Mouse (Mus musculus) lung, adult 18-20 months (tissue): ENCODE data around the gene Ago4.

ENCODE experiments used
- DNase-seq, 2 experiments: peaks; one replicate each; pipeline ENCODE4 v3.0.0; 2022; ENCODE audit warnings: mixed read lengths in 2 of 2

Ago4 gene

DNA sequence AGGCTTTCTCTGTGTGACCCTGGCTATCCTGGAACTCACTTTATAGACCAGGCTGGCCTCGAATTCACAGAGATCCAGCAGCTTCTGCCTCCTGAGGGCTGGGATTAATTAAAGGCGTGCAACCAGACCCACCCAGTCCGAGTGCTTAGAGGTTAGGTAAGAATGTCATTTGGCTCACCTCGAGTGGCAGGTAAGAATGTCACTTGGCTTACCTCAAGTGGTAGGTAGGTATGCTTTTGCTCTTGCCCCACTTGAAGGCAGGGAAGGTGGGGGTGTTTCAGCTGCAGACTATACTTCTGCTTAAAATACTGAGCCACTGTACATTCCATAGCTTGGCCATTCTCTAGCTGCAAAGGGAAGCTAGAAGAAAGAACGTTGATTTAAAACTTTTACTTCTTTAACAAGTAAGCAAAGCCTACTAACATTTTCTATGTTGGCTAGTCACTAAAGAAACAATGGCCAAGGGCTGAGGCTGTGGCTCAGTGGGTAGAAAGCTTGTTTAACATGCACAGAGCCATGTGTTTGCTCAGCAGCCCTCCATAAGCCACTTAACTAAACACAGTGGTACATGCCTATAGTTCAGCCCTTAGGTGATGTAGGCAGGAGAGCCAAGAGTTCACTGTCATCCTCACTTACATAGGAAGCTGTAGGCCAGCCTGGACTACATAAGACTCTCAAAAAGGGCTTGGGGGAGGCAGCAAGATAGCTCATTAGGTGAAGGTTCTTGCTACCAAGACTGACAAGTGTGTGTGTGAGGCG is 20.8 kb downstream of the Ago4 start:
- DNase-seq = peak; percentile 77 to 83

DNA sequence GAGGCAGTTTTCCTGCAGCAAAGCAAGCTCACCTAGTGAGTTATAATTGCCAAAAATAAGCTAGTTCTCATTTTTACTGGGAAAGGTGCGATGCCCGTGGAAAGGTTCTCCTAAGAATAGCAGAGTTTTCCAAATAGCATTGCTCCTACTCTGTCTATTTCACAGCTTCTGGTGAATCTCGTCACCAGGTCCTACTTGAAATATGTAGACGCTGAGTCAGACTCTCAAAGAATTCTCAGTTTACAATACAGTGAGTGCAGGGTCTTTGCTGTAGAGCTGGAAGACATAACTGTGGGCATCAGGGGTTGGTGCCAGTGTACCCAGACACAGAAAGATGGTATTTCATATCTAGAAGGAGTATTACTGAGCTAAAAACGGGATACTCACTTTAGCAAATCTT is 22.3 kb downstream of the Ago4 start:
- DNase-seq = peak in 1 of 2 experiments; percentile 28

DNA sequence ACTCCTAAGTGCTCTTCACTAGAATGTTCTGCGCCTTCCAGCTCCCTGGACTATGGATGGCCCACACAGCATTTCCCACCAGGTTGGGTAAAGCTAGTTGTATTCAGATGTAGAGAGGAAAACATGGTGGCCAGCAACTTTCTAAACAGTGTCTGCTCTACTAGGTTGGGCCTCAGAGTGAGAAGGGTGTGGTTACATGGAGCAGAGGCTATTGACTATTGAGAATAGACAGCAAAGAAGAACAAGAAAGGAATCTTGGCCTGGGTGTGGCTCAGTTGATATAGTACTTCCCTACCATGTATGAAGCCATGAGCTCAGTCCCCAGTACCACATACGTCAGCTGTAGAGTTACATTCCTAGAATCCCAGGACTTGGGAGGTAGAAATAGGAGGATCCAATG is 24.2 kb downstream of the Ago4 start:
- DNase-seq = no peak

DNA sequence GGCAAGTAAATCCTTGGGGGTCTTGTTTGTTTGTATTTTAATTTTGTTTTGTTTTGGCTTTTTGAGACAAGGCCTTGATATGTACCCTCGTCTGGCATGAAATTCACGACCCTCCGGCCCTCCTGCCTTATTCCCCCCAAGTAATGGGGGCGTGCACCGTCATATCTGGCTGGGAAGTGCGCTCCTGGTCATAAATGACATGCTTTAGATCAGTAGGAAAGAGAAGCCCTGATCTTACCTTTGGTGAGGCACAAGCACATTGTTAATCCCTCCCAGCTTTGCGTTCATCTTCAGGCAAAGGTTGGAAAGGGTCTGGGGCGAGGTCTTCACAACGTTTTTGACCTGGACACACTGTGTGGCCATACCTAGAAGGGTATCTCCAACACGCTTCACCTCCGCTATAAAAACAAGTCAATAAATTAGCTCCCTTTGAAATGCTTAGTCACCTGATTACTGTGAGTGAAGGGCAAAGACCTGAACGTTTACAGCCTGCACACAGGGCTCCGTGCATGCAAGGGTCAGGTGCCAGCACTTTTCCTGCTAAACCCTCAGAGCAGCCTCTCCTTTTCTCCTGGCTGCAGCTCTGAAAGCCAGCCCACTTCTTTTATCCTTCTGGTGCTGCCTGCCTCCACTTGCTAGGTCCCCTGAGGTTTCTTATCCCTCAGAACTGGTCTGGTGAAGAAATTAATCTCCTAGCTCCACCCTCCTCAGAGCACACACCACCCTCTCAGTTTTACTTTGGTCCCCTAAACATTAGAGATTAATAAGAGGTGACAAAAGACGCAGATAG is 25.0 kb downstream of the Ago4 start:
- DNase-seq = no peak

DNA sequence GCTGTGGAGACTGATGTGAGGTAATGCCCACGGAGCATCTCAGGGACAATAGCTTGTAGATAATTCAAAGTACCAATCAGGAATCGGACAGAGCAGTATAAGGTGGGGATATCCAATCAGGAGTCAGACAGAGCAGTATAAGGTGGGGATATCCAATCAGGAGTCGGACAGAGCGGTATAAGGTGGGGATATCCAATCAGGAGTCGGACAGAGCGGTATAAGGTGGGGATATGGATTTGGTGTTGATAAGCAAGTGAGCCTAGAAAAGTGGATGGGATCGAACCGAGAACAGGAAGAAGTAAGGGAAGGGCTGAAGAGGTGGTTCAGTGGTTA is 30.3 kb downstream of the Ago4 start:
- no peak for DNase-seq

DNA sequence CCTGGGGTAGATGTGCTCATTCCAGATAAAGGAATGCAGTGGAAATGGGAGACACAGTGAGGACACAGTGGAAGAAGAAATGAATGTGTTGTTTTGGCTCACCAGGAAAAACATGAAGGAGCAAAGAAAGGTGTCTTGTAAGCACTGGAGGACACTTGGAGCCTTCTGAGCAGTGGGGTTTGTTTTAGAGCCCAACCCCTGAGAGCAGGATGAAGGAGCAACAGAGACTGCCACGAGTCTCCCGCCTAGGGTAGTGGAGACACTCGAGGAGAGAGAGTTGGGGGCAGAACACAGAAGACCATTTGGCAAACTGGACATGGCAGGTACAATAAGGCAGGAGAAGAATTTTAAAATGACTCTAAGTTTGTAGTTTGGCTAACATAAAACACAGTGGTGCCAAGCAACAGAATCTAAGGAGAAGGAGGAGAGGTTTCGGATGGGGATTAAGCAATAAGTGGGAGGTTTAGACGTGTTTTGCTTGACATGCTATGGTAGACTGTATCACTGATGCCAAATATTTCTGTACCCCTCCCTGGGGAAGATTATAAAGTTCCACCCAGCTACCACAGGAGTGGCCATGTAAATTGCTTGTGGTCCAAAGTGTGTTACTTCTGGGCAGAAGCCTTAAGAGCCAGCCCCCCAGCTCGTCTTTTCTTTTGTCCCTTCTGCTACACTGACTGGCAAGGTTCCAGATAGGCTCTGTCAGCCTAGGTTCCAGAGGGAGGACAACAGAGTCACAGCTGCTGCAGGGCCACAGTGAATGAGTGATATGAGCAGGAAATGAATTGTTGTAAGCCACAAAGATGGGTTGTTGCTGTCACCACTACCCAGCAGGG is 30.9 kb downstream of the Ago4 start:
- DNase-seq = peak in 1 of 2 experiments; percentile 42

DNA sequence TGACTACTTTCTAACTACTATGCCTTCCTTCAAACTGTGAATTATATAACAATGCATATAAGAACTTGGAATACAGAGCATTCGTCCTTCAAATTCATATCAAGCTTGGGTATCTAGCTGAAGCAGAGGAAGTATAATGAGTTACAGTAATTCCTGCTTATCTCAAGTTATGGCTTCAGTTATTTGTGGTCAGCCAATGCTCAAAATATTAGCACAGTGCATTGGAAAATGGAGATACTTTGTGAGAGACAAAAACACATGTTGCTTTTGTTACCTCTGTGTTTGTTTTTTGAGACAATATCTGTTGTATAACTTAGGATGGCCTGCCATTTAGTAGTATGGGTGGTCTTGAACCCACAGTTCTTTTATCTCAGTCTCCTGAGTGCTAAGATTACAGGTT is 34.7 kb downstream of the Ago4 start:
- DNase-seq = no peak

DNA sequence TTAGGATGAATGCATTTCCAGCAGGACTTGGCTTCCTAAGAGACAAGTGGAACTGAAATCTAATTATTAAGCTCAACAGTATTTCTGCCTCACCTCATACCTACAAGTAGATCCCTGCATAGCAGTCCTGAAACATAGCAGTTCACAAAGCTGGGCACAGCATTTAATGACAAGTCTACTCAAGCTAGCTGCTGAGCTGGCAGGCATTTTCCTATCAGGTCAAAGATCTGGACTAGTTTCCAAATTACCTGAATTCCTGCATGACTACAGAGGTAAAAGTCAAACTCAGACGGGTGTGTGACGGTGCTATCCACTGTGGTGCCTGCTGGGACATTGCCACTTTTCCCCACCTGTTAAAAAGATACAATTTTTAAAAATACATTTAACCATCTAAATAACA is 36.3 kb downstream of the Ago4 start:
- no peak for DNase-seq

DNA sequence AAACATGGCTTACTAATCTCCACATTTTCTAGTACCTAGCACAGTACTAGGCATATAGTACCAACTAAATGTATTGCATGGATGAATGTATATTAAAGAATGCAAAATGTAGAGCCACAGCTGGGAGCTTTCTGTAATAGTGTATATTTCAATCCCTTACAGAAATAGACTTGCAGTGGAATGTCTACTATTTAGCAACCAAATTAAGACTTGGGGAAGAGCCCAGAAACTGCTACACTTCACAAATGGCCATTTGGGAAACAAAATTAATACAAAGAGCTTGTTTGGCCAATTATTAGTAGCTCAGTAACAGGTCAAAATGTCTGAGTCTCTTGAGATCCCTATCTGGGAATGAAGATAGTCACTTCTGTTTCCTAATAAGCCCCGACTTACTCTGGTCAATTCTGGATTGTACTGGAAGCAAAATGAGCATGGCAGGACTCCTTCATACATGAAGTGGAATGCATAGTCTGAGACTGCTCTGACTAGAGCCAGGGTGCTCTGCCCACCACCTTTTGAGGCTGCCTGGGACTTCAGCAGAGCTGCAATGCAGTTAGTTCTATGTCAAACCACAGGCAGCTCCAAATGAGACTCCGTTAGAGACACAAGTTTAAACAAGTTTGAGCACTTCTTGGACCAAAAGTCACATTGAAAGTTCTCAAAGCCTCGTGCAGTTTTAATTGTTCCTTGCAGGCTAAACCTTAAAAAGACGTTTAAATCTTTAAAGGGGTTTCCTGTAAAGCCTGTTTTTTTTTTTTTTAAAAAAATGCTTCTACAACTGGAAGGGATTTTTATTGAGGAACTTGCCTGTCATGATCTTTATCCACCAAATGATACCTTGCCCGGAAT is 37.1 kb downstream of the Ago4 start:
- no peak for DNase-seq

DNA sequence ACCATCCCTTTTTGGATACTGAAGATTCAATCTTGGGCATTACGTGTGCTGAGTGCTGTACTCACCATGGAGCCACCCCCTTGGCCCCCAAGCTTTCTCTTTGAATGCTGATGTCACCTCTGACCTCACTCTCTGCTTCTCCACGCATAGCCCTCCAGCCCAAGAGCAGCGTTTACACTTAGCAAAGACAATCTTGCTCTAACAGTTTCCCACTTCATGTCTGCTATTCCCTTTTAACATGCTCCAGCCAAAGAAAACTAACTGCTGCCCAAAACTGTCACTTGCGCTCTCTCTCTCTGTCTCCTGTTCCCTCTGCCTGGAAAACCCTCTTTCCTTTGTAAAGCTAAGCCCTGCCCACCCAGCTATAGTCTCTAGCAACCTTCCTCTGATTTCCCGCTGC is 37.8 kb downstream of the Ago4 start:
- DNase-seq = no peak

DNA sequence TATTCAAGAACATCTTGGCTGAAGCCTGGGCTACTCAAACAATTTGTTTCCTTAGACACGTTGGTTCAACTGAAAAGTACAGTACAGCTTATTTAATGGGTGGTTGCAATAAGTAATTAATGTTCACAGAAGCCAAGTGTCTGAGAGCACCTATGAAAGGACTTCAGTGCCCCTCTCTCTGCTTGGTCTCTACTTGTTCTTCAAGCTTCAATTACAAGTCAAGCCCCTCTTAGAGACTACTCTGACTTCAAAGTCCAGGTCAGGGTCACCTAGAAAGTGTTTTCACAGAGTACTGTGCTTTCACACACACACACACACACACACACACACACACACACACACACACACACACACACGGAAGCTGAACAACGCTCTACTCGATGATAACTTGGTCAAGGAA is 39.9 kb downstream of the Ago4 start:
- peak in 1 of 2 experiments; percentile 10 for DNase-seq

DNA sequence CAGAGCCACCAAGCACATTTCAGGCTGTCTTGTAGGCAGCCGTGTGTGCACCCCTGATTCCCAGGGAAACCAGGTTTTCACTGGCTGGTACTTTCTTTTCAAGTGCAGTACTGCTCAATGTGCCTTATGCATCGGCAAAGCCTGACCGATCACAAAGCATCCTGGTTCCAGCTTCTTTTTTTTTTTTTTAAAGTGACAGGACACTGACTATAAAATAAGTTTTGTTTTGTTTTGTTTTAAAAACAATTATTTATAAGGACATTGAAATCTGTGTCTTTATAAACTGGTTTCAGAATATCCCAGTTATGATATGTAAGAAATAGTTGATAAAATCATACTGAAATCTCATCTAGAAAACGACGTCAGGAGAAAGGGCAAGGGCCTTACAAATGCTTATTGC is 41.3 kb downstream of the Ago4 start:
- no peak for DNase-seq

DNA sequence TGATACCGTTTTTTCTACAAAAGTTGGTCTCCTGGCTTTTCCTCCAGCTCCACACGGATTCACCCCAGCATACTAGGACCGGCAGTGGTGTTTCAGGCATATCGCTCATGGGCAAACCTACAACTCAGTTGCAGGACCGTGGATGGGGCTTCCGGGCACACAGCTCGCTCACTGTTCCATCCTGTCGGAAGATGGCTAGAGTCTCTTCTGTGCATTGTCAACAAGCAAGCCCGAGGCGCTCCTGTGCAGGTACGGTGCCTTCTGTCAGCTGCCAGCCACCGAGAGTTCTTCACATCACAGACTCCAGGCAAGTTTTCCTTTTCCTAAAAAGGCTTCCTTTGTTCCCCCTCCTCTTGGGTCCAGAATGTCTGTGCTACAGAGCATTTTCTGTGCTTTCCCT is 42.5 kb downstream of the Ago4 start:
- no peak for DNase-seq

DNA sequence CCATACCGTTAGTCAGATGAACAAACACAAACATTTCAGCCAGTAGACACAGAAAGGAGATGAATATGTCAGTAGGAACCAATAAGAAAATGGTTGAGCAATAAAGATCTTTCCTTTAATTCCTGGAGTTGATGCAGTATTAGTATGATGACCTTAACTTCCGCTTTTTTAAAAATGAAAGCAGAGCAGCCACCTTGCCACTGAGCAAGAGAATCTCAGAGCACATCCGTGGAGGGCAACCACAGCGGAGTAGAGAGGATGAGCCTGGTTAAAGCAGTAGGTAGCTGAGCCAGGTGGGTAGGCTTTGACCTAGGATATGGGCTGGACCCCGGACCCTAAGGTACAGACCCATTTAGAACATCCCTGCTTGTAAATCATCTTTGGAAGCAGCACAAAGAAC is 43.5 kb downstream of the Ago4 start:
- DNase-seq = no peak

DNA sequence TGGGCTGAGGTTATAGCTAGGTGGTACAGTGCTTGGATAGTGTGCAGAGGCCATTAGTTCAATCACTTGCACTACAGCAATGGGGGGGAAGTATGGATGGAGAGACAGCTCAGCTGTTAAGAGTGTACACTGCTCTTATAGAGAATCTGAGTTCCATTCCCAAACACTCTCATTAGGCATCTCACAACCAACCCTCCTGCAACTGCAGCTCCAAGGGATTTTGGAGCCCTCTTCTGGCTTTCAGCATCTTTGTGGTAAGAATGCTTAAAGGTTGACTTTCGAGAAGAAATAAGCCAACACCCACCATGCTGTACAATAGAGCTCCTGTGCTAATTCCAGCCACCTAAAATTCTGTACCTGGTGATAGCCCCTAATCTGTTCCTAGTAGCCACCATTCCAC is 47.1 kb downstream of the Ago4 start:
- DNase-seq = no peak

DNA sequence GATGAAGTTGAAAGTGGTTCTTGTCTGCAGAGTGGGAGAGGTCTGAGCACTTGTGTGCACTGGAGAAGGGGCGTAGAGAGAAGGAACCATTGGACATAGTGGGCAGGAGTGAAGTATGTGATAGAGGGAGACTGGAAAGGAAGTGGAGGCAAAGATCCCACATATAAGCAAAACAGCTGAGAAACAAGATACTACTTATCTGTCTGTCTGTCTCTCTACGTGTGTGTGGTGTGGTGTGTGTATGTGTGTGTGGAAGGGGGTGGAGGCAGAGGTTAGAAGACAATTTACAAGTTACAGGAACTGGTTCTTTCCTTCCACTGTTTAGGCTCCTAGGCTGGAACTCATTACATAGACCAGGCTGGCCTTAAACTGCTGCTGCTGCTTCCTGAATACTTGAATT is 48.2 kb downstream of the Ago4 start:
- DNase-seq = no peak

DNA sequence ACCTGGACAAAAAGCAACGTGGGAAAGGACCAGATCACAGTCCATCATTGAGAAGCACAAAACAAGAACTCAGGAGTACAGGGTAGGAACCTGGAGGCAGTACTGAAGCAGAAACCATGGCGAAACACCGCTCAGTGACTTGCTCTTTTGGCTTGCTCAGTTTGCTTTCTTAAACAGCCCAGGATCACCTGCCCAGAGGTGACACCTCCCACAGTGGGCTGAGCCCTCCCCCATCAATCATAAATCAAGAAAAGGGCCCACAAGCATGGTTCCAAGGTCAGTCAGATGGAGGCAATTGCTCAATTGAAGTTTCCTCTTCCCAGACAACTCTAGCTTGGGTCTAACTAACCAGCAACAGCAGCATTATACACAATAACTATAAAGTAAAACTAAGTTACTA is 49.4 kb downstream of the Ago4 start:
- no peak for DNase-seq

DNA sequence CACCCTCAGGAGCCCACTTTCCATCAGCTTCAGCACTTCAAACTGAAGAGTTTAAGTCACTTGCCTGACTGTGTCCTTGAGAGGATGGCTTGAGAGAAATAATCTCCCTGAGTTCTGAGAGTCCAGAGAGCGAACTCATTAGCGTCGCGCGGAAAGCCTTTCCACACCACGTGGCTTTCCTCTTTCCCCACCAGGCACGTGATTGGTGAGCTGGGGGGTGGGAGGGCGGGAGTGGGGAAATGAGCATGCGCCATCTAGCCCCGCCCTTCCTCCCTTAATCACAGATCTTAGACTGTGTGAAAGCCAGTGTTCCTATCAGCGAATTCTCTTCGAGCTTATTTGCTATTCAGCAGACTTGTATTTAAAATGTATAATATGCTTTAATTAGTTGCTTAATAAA is 50.3 kb downstream of the Ago4 start:
- DNase-seq = no peak

DNA sequence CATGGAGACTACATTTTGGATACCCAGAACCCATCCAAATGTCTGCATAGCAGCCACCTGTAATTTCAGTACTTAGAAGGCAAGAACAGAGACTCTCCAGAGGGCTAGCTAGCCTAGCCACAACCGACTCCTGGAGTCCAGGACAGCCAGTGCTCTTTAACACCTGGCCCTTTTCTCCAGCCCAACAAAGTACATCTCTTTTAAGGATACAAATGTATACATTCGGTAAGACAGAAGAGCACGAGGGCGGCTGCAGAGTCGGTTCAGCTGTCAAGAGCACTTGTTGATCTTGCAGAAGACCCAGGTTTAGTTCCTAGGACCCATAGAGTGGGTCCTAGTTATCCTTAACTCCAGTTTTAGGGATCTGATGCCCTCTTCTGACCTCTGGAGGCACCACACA is 51.8 kb downstream of the Ago4 start:
- no peak for DNase-seq

DNA sequence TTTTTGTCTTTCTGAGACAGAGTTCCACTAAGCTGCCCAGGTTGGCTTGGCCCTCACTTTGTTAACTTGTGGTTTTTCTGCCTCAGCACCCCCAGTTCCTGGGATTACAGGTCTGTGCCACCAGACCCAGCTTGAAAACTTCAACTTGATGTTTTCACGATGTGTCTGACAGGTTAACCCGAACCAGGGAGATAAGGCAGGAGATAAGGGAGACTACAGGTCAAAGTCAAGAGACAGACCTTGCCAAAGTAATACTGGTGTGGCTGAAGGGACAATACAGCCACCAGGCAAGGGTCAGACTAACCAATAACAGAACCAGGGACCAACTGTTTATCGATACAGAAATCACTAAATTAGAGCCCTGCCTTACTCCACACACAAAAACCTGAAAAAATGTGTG is 53.0 kb downstream of the Ago4 start:
- DNase-seq = no peak

DNA sequence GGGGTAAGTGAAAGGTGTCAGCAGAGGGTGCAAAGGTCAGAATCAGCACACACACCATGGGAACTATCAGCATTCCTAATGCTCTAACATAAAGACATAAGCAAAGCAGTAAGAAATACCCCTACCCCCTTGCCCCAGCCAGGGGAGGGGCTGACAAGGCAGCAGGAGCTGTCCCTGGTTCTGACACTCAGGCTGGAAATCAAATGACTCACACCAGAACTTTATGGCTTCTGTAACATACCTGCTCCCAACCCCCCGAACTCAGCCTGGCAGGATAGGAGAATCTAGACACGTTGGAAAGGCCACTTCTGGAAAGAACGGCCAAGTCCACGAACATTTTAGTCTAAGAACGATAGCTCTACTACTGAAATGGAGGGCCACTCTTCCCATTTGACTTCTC is 60.2 kb downstream of the Ago4 start:
- DNase-seq = no peak

DNA sequence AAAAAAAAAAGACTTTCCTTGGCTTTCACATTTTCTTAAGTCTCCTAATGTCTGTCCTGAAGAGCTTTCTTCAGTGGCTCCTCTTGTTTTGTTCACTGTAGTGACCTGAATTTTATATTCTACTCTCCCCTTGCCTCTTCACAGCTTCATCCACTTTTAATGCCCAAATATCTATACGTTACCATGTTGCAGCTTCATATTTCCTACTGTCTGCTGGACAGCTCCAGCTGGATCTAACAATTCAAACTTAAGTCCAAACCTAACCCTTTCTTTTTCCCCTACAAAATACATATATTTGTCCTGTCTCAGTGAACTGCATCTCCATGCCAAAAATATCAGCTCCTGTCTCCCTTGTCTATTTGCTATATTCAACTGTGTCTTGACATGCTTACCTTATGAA is 63.9 kb downstream of the Ago4 start:
- DNase-seq = no peak

DNA sequence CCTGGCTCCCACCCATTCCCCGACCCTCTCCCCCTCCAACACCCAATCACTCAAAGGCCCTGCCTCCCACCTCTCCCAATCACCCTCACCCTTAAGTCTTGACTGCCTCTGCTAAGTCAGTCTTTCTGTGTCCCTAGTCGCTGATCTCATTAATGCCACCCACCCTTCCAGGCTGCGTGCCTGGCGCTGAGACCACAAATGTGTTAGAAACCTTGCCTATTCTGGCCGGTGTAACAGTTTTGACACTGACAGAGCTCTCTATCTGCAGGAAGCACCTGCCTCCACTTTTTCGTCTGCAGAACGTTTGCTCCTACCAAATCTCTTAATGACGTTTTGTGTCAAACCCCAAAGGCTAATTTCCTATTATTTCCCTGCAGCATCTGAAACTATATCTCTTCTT is 64.3 kb downstream of the Ago4 start:
- DNase-seq = no peak
